Mouse (Mus musculus) kidney, embryonic 16.5 days (tissue): ENCODE measurements at regions not wholly inside any gene's neighbourhood (a gene's known extent, or its start where the extent isn't known, plus 50 kb on each side); places are given as distances from the start of the nearest gene placed in this dataset.

Experiments
- ATAC-seq: fragments of 200-750 bp; cut with Nextera tagmentation; 2 replicates; pipeline ENCODE4 v1.8.0; 2017; ENCODE audit warnings: moderate TSS enrichment; ENCODE audit not compliant: low FRiP score, low TSS enrichment
- H3K27ac ChIP-seq: fragments of 300-500 bp; sonication (generic); 2 replicates; pipeline ENCODE4 v1.5.1; 2014; ENCODE audit warnings: low read length
- H3K27me3 ChIP-seq: fragments of 300-500 bp; sonication (generic); 2 replicates; pipeline ENCODE4 v1.6.1; 2014; ENCODE audit warnings: low read length, control low read depth, mixed read lengths; ENCODE audit not compliant: insufficient read depth
- H3K36me3 ChIP-seq: fragments of 300-500 bp; sonication (generic); 2 replicates; pipeline ENCODE4 v1.6.1; 2014; ENCODE audit warnings: low read length, control low read depth, mixed read lengths; ENCODE audit not compliant: insufficient read depth
- H3K4me1 ChIP-seq: fragments of 300-500 bp; sonication (generic); 2 replicates; pipeline ENCODE4 v1.6.1; 2014; ENCODE audit warnings: low read length, control low read depth, mixed read lengths; ENCODE audit not compliant: insufficient read depth
- H3K4me2 ChIP-seq: fragments of 300-500 bp; sonication (generic); replicated peaks from 2 replicates; pipeline ENCODE4 v1.6.1; 2014; ENCODE audit warnings: low read depth, low read length
- H3K4me3 ChIP-seq: fragments of 300-500 bp; sonication (generic); 2 replicates; pipeline ENCODE4 v1.5.1; 2014; ENCODE audit warnings: mild to moderate bottlenecking, low read length
- H3K9ac ChIP-seq: fragments of 300-500 bp; sonication (generic); replicated peaks from 2 replicates; pipeline ENCODE4 v1.6.1; 2014; ENCODE audit warnings: low read length
- H3K9me3 ChIP-seq: fragments of 300-500 bp; sonication (generic); 2 replicates; pipeline ENCODE4 v1.6.1; 2016; ENCODE audit warnings: low read length, control low read depth
- WGBS: fragments of 180-500 bp; shearing (Covaris S2); extraction: QIAGEN DNeasy Blood & Tissue Kit; methylation state at CpG from one replicate; pipeline ENCODE4 v1.1.7; 2014; 5-methylcytosine and 5-hydroxymethylcytosine counted together

DNA sequence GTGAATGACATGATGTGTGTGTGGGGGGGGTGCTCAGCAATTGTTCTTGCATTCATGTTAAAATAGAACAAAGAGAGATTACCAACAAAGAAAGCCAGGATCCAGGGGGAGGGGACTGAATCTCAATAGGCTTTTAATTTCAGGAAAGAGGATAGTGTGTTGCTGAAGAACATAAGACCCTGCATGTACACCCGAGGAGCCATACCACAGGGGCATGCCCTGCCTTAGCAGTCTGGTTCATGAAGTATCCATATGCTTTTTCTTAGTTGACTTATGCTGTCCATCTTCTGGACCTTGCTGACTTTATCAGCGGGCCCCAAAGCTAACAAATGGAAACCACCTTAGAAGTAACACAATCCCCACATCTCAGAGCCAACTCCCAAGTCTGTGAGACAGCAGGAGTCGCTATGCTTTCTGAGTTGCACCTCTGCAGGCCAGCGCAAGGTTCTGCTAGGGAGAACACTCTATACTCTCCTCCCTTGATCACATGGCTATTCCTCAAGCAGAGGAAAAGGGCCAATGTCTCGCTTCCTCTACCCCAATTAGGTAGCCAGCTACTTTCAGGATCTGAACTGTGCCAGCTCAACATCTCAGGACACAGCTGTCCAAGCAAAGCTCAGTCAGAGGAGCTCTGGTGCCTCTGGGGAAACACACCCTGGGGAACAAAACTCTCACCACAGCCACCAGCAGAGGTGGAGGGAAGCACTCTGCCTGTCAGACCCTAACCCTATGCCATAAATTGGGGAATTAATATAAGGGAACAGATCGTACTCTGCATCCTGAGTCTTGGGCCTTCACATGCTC is 52.9 kb upstream of the Lmo4 start:
- WGBS: 42% methylated on average over 6 of the region's 6 CpGs
- ATAC-seq: 0 out of 2 replicates have a peak, but pooled peaks have one; percentile 27
- Histone ChIP-seq H3K27me3 (no peaks in the 10 kb centered on the region), H3K27ac (no peak overlapping the region), H3K4me3 (no peak overlapping the region), H3K4me1 (no peaks in the 10 kb centered on the region), H3K36me3 (no peaks in the 10 kb centered on the region), H3K9me3 (no peaks in the 10 kb centered on the region), H3K4me2 (no peak overlapping the region), H3K9ac (no peak overlapping the region)

DNA sequence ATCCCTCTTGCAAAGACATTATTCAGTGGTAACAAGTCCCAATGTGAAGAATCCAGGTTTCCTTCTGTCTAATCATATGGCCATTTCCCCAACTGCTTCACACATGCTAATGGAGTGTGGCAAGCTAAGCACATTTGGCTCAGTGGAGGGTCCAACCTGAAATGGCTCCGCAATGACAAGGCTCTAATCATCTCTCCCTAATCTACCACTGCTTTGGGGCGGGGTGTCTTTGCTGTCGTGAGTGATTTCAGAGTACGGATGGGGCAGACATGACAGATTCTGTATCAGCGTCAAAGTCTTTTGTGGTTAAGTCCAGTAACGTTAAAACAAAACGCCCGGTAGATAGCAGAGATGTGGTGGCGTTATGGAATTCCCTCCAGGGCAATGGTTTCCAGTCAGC is 52.2 kb upstream of the Lmo4 start:
- Histone ChIP-seq H3K4me1 (no peaks in the 10 kb centered on the region), H3K36me3 (no peaks in the 10 kb centered on the region), H3K9me3 (no peaks in the 10 kb centered on the region), H3K4me2 (no peak overlapping the region), H3K4me3 (no peak overlapping the region), H3K27me3 (no peaks in the 10 kb centered on the region), H3K9ac (no peak overlapping the region), H3K27ac (no peak overlapping the region)
- 86% methylated on average over 9 of the region's 9 CpGs for WGBS
- no peak for ATAC-seq

DNA sequence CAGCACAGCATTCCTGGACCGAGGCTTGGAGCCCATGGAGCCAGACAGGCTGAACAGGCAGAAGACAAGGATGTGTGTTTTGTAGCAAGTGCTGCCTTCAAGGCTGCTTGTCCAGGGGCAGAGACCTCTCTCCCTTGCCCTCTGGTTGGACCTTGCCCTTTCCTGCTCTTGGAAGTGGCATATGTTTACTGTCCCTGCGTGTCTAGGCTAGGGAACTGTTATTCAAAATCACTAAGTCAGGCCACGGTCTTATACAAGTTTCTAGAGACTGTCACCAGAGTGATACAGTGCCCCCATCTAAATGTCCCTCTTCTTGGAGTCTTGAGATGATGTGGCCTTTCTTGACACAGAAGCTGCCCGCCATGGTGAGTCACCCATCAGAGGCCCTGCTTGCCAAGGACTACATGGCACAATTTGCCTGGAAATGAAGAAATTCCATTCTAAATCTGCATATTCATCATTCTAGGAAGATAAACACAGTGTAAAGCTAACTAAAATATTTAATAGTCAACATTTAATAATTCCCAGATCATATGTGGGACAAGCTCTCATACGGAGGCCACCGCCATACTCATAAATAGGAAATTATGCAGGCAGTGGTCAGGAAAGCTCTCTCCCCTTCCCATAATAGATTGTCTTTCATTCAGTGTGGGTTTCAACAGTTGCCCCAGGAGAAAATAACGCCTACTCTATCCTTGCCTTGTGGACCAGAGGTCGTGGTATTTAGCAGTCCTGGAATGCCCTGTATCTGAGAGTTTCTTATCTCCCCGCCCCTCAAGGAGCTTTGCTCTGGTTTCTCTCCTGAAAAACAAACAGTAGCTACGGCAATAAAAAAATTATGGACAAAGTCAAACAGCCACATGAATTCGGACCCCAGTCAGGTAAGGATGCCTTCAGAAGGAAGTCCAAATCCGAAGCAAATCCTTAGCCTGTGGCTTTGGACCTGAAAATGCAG is 50.9 kb upstream of the Lmo4 start:
- Histone ChIP-seq H3K9ac (no peak overlapping the region), H3K4me1 (no peaks in the 10 kb centered on the region), H3K4me3 (no peak overlapping the region), H3K9me3 (no peaks in the 10 kb centered on the region), H3K36me3 (no peaks in the 10 kb centered on the region), H3K27ac (no peak overlapping the region), H3K4me2 (no peak overlapping the region), H3K27me3 (no peaks in the 10 kb centered on the region)
- ATAC-seq: no peak
- 76% methylated on average over 12 of the region's 12 CpGs for WGBS
